Mouse (Mus musculus) lung, postnatal 36 days (tissue): Measurements from ENCODE around the gene Psma4.
"Not testable (repeated sequence)": the region's sequence is repeated elsewhere in the genome, so short reads cannot be mapped to it uniquely, and the experiment has no call there.

Experiments
- DNase-seq: peaks from one replicate; pipeline ENCODE4 v3.0.0; 2022; ENCODE audit warnings: mixed read lengths

The Psma4 gene

DNA sequence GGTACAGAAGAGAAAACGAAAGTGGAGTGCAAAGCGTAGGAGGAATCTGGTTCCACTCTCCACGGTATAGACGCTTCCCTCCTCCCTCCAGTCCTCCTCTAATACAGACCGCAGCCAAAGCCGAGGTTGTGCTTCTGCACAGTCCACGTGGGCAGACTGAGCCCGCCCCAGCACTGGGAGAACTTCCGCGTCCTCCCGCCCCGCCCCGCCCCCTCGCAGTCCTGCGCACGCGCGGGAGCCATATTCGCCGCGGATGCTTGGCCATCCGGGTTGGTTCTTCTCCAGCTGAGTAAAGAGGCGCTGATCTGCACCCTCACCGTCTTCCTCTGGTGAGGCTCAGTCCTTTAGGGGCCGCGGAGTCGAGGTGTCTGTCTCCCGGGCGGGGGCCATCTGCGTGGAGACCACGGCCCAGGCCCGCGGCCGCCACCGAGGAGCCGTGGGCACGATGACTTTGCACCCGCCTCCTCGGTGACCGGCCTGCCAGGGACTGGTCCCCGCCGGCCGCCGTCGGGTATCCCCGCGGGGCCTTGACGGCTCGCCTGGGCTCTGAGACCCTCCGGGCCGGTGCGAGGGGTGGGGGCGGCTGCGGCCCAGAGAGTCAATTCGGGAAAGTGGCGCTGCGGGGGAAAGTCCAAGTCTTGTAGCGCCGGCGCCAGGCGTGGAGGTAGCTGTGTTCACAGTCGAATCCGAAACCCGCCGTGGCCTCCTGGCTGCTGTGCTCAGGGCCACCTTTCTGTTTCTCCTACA is at the start of gene Psma4, which contains the start of gene AY074887:
Psma4 (plus strand) TSS at position 216 of the 747 bp plus-strand sequence.
AY074887 (minus strand) TSS at position 424 of the 747 bp plus-strand sequence.
- peak; percentile 94 for DNase-seq

DNA sequence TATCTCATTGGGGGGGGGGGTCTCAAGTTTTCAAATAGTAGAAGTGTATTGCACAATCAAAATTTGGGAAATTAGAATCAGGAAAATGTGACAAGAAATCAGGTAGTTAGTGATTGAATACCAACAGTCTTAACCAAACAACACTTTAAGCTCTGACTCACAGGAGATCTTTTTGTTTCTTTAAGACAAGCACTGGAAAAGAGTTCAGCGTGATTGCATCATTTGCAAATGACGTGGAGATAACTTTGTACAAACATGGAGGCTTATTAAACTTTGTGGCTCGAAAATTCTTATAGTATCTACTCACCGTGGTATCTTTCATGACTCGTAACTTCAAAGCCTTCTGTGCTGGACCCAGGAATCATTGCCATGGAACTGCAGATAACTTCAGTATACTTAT is 41.1 kb upstream of the Psma4 start:
- DNase-seq: peak; percentile 47

DNA sequence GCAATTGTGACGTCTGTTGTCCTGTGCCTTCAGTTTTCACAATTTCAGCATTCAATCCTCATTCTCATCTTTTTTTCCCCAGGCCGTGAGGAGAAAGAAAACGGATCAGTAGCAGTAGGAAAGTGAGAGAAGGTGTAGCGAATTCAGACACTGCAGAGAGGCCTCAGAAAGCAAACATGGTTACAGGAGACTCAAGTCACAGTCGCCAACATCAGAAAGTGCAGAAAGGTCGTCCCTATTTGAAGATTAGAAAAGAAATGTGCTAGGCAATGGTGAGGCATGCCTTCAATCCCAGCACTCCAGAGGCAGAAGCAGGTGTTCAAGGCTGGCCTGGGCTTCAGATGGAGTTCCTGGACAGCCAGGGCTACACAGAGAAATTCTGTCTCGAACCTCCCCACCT is 35.0 kb upstream of the Psma4 start:
- DNase-seq: no peak

DNA sequence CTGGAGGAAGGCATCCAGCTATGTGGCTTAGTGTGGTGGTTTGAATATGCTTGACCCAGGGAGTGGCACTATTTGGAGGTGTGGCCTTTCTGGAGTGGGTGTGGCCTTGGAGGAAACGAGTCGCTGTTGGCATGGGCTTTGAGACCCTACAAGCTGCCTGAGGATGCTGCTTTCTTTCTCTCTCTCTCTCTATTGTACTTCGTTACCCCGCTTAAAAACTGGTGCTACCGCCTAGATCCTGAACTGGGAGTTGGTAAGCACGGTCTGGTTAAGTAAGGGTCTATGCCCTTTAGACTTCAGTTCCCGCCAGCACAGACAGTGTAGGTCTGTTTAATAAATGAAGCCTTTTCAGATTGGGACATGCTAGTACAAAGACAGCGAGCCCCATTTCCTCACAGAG is 34.2 kb upstream of the Psma4 start:
- DNase-seq: no peak

DNA sequence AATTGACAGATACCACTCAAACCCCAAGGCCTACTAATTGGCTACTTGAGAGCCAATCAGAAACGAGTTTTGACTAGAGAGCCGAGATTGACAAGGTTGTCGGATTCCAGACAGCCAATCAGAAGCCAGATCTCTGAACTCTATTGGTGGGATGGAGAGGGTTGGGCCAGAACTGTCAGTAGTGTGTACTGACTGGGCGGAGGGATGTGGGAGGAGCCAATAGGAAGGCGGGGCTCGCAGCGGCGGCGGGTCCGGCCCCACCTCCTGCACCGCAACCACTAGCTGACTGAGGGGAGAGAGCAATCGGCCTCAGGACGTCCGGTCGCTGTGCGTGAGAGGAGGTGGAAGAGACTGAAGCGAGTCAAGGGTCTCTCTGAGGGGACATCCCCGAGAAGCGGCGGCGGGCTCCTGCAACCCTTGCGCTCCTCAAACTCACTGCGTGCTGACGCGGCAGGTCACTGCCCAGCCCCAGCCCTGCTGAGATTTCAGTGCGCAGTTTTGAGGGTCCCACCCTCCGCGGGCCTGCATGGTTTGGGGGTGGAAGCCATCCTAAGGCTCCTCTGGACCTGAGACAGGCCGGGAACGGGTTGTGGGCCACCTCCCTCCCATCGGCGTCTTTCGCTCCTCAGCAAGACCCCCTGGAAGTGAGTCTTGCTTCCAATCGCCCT is 33.4 kb upstream of the Psma4 start, which contains the start of gene Hykk:
Hykk (plus strand) TSS at position 274 of the 668 bp plus-strand sequence.
- DNase-seq: peak; percentile 95

DNA sequence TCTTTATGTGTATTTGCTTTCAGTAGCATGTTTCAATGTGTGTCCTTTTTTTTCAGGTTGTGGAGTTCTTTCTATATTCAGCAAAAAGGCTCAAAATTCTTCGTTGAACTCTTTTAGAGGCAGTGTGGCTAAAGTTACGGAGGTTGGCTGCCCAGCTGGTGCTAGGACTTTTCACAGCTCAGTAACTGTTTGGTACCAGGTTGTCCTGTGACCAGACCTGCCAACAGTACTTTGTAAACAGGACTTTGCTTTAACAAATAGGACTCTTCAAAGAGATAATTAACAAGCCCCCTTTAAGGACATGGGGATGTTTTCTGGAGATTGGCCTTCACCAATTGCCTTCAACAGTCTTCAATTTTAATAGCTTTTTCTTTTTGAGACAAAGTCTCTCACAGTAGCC is 32.4 kb upstream of the Psma4 start:
- DNase-seq: no peak

DNA sequence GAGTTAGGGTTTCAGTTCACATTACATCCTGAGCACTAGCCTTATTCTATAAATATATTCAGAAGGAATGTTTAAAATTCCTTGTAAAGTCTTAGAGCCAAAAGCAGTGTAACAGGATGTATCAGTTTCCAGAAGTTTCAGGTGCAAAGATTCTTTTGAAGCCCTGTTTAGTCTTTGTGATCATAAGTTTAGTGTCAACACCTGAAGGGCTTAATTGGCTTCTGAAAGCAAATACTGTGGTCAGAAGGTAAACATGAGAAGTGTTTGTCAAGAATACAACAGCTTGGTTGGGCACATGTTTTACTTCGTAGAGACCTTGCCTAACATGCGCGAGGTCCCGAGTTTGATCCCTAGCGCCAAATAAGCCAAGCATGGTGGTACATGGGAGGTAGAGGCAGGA is 31.8 kb upstream of the Psma4 start:
- DNase-seq: peak; percentile 58

DNA sequence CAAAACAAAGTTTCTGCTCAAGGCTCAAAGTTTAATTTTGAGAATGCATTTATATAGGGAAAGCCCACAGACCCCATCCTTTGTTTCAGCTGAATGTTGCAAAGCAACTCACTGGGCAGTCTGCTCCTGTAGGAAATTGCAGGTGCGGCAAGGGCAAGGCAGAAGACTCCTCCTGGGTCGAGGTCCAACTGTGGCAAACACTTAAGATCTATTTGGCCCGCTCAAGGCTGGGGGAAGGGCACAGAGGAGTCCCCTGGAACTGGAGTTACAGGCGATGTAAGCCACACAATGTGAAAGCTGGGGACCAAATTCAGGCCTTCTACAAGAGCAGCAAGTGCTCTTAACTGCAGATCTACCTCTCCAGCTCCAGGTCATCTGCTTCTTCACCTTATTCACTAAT is 30.6 kb upstream of the Psma4 start:
- DNase-seq: no peak

DNA sequence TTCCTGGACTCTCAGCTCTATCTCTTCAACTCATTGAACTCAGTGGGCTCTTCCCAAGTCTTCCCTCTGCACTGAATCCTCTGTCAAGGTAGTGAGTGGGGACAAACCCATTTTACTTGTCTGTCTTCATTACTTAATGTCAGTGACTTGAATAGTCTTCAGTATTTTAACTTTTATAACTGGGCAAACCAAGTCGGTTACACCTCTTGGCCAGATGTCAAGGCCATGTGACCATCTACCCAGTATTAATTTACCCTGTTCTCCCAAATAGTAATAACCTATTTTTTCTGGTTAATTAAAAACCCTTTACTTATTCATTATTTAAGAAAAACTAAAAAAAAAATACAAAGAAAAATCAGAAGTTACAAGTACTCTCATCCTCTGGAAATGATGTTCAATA is 19.8 kb upstream of the Psma4 start:
- no peak for DNase-seq

DNA sequence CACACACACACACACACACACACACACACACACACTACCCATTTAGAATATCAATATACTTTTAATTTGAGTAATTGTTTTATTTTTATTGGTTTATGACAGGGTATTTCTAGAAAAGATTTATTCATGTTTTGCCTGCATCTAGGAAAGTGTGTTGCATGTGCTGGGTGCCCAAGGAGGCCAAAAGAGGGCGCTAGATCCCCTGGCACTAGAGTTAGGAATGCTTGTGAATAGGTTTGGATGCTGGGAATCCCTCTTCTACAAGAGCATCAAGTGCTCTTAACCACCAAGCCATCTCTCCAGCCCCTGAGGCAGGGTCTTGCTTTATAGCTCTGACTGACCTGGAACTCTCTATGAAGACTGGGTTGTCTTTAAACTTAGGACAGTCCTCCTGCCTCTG is 18.8 kb upstream of the Psma4 start:
- DNase-seq: no peak

DNA sequence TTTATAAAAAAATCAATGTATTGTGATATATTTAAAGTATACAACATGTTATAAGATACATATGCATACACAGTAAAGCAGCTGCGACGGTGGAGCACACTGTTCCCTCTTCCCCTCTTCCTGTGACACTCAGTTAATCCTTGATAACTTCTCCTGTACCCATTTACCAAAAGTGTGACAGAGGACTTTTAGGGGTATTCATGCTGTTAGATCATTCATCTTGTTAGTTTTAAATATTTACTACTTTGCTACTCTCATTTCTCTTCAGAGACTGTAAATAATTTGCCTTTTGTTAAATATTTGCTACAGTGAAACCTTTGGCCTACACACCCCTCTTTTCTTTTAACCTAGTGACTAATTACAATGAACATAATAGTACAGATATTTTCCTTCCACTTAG is 18.2 kb upstream of the Psma4 start:
- no peak for DNase-seq

DNA sequence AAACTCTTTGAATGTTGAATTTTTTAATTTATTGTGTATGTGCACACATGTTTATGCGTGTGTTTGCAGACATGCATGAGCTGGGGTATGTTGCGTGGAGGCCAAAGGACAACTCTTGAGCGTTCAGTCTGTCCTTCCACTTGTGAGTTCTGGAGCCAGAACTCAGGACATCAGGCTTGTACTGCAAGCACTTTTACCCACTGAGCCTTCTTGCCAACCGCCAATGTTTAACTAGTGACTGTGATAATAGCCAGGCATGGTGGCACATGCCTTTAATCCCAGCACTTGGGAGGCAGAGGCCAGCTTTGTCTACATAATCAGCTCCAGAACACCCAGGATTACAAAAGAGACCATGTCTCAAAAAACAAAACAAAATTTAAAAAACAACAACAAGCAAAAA is 8.5 kb upstream of the Psma4 start:
- no peak for DNase-seq

DNA sequence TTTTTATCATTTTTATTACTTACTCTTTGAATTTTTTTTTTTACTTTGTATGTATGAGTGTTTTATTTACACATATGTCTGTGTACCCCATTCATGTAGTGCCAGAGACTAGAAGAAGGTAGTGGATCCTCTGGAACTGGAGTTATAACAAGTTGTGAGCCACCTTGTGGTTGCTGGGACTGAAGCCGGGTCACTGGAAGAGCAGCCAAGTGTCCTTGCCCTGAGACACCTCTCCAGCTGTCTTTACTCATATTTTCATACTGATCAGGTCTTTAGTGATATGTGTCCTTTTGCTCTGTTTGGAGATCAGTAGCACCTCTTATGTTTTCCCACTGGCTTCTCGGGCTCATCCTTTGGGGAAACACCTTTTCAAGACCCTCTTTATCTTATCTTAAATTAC is 6.1 kb upstream of the Psma4 start:
- DNase-seq: no peak

DNA sequence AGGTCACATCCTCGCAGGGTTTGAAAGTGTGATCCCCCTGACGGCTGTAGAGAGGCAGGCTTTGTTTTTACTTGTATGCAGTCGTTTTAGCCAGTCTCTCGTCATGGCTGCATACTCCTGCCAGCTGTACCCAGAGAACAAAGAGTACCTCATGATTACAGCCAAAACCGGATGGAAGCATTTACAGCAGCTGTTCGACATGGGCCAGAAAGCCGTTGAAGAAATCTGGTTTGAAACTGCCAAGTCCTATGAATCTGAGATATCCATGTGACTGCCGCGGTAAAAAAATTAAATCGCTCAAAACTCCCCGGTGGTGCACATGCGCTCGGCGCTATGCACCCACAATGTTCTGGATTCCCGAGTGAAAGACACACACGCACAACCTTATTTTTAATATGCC is 4.3 kb upstream of the Psma4 start:
- no peak for DNase-seq

DNA sequence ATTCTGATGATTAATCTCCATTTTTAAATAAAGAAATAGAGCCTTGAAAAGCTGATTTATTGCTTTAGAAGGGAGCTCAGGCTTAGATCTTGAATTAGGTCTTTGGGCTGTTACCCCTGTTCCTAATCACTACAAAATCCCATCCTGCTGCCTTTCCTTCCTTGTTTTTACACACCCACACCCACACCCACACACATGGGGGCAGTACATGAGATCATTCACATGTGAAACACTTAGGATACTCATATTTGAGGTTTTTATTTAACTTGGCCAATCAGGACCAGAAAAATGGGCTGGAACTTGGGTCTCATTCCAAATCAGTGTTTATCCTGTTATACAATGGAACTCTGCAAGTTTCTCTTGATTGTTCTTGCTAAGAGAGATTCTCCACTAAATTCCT is 1.1 kb upstream of the Psma4 start:
- peak; percentile 15 for DNase-seq

DNA sequence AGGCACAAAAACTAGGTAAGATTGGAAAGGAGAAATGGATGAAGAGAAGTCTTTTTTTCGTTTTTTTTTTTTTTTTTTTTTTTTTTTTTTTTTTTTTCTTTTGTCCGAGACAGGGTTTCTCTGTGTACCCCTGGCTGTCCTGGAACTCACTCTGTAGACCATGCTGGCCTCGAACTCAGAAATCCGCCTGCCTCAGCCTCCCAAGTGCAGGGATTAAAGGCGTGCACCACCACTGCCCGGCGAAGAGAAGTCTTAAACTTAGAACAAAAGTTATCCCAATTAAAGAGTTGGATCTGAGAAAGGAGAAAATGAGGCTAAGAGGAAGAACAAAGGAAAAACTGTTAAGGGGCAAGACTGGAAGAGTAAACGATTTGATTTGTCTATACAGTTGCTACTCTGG is 428 bp upstream of the Psma4 start:
- not testable (repeated sequence) for DNase-seq

DNA sequence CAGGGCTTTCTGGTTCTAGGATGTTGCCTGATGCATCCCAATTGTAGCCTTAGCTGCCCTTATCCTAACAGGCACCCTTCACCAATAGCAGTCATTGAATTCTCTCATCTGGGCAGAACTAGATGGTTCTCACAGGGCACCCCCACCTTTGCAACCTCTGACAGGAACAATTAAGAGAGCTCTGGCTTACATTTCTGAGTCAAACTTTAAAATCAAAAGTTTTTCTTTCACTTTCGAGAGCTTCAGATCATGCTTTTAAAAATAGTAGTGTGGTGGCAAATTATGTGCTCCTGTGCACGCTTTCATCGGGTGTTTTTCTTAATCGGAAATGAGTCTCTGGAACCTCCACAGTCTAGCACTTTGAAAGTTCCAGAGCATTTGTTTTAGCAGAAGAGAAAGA is 10.5 kb downstream of the Psma4 start:
- DNase-seq: no peak

DNA sequence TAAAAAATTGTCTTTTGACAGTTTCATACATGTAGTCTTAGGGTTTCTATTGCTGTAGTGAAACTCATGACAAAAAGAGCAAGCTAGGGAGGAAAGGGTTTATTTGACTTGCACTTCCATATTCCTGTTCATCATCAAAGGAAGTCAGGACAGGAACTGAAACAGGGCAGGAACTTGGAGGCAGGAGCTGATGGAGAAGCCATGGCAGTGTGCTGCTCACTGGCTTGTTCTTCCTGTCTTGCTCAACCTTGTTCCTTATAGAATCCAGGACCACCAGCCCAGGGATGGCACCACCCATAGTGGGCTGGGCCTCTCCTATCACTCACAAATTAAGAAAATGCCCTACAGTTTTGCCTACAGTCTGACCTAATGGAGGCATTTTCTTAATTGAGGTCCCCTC is 13.1 kb downstream of the Psma4 start:
- no peak for DNase-seq

DNA sequence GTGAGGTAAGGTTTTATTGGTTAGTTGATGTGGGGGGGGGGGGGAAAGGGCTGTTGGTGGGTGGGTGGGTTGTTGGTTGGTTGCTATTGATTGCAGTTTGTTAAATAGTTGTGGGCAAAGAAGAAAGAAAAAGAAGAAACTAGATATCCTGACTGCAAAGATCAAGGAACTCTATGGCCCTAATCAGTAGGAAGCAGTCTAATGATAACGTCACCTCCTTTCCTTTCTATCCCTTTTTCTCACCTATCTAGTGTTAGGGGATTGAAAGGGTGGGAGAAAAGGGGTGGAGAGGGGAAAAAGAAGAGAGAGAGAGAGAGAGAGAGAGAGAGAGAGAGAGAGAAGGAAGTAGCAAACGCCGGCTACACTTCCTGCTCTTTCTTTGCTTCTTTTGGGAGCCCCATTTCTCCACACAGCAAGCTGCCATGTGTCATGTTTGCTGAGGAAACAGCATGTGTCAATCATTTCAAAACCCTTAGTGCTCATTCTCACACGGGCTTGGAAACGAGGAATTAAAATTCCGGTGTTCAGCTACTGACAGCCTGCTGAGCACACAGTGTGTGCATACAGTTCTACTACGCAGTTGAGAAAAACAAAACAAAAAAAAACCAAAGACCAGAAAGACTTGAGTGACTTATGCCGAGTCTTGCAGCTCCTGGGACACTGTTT is 19.5 kb downstream of the Psma4 start:
- DNase-seq: no peak

DNA sequence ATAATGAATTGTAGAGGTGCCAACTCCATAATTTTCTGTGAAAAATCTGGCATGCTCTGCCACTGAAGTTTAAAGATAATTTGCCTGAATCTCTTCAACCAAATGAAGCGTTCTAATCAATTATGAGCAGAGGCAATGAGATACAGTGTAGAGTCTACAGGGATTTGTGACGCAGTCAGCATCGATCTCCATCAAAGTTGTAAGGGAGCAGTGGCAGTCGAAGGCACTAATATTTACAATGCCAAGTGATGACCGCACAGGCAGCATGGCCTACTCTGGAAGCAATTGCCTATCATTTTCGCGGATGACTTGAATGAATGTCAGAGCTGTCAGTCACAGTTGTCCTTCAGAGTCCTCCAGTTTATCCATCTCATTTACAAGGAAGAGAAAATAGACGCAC is 30.1 kb downstream of the Psma4 start, which contains the start of gene Chrna5:
Chrna5 (plus strand) TSS at position 207 of the 400 bp plus-strand sequence.
- DNase-seq: no peak

DNA sequence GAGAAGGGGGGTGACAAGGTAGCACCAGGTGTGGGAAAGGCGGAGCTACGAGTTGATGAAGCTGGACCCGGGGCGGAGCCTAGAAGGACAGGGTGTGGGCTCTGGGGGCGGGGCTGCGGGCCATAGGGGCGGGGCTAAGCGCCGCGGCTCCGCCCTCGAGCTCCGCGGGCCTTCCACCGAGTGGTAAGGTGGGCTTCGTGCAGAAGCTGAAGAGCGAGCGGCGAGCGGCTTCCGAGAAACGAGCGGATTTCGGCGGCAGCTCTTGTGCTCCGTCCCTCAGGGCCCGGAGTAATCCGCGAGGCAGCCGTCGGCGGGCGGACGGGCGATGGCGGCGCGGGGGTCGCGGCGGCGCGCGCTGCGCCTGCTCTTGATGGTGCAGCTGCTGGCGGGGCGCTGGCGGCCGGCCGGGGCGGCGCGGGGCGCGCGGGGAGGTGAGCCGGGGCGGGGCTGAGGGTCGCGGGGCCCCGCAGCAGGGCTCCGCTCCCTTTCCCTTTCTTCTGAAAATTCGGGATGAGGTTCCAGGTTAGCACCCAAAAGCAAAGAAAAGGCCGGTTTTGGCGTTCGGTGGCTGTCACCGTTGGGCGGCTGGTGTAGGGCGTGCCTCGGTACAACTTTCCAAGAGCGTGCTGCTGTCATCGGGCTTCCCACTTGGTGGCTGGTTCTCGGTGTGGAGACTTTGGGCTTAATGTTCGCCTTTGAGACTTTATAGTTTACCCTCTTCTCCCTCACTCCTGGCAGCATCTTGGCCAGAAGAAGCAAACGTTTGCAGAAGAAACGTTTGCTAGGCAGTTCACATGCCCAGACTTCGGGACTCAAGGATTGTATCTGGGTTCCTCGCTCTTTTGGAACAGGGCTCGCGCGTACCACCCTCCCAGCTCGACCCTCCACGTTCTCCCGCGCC is 31.0 kb downstream of the Psma4 start:
- peak; percentile 52 for DNase-seq

DNA sequence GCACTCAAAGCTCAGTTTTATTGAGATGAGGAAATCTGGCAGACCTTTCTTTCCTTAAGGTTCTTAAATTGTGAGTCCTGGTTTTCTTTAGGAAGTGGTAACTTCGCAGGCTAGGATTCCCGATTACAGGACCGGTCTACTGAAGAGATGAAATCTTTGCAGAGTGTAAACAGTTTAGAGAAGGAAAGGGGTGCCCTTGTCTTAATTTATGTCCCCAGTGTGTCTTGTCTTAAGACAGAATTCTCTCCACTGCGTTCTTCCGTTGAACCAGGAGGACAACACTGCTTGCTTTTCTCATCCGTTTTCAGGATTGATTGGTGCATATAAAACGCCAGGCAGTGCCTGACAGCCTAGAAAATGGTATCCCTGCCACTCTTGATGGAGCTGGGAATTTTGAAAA is 31.8 kb downstream of the Psma4 start:
- DNase-seq: no peak

DNA sequence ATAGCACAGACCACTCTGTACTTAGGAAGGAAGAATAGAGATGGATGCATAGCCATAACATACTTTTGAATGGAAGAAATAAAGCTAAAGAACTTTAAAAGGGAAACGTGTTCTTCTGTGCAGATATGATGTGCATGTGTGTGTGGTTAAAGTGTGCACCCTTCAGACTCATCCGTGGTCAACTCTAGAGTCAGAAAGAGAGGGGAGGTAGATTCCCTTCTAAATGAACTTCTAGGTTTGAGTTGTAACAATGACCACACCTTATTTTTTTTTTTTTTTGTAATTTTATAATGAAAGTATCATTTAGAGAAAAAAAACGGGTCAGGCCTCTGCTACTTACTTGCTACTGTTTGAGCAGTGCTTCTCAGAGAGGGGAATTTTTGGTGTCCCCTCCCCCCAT is 39.8 kb downstream of the Psma4 start:
- no peak for DNase-seq
